Mouse (Mus musculus) CH12F3 (cell line): ENCODE measurements at regions not wholly inside any gene's neighbourhood (a gene's known extent, or its start where the extent isn't known, plus 50 kb on each side); places are given as distances from the start of the nearest gene placed in this dataset.

ENCODE experiments used
- in situ Hi-C: fragments of 300-500 bp; cut with MboI; formaldehyde crosslinking; loops from 2 replicates; pipeline ENCODE4 v1.14.3; 2020; ENCODE audit warnings: low sequenced_read_pairs

DNA sequence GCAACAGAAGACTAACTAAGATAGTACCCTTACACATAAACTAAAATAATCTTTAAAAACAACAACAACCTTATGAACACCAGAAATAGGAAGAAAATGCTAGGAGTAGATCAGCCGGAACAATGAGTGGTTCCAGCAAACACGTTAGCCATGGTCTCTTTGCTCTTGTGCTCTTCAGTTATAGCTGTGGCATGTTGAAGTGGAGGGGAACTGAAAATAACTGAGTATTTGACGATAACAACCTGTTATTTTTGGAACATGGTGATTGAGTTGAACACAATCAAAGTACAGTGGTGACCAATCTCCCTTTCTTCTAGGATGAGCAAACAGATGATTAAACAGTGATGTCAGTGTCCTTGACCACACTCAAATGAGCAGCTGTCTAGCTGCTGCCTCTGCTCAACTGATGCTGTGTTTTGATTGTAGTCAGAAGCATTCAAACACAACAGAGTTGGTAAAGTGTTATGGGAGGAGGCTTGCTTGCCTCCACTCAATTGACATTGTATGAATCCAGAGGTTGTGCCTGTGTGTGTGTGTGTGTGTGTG lies 50.9 kb upstream of the Nt5e start:
- in situ Hi-C loops: no loop called here

GRCm38 (mm10) chr9:88277031-88277430 lies 50.0 kb upstream of the Nt5e start:
- in situ Hi-C loops: no loop called here
